Mouse (Mus musculus) testis, postnatal 14 days (tissue): ENCODE results near the gene Cldn15.

Source experiments
- DNase-seq: peaks from one replicate; pipeline ENCODE4 v3.0.0; 2021; ENCODE audit warnings: low spot score

The Cldn15 gene

GRCm38 (mm10) chr5:136982338-136982930, 16.0 kb downstream of the Cldn15 start:
- no peak for DNase-seq

- no peak for DNase-seq
Observed at GRCm38 (mm10) chr5:136984828-136985227, 18.4 kb downstream of the Cldn15 start.

GRCm38 (mm10) chr5:136986695-136987137, 20.3 kb downstream of the Cldn15 start, which contains the start of gene Plod3:
Plod3 (plus strand) TSS chr5:136987019.
- DNase-seq = peak; percentile 98

- peak; percentile 80 for DNase-seq
Observed at GRCm38 (mm10) chr5:136987138-136987933, 20.9 kb downstream of the Cldn15 start.

- DNase-seq = no peak
Observed at GRCm38 (mm10) chr5:136987934-136988271, 21.5 kb downstream of the Cldn15 start, which contains the start of gene Znhit1. Znhit1 (minus strand) TSS chr5:136988021.

- DNase-seq = no peak
Observed at GRCm38 (mm10) chr5:136988420-136988819, 22.0 kb downstream of the Cldn15 start.

GRCm38 (mm10) chr5:136989801-136990200, 23.4 kb downstream of the Cldn15 start:
- DNase-seq = no peak

- no peak for DNase-seq
Observed at GRCm38 (mm10) chr5:136999449-136999848, 33.0 kb downstream of the Cldn15 start.

GRCm38 (mm10) chr5:137000612-137001011, 34.2 kb downstream of the Cldn15 start:
- no peak for DNase-seq

GRCm38 (mm10) chr5:137007276-137007675, 40.9 kb downstream of the Cldn15 start:
- DNase-seq = no peak

- DNase-seq = no peak
Observed at GRCm38 (mm10) chr5:137009988-137010387, 43.6 kb downstream of the Cldn15 start.

- no peak for DNase-seq
Observed at GRCm38 (mm10) chr5:137012401-137012950, 46.1 kb downstream of the Cldn15 start.

GRCm38 (mm10) chr5:137015913-137016312, 49.5 kb downstream of the Cldn15 start:
- no peak for DNase-seq

- DNase-seq = no peak
Observed at GRCm38 (mm10) chr5:137024318-137024717, 57.9 kb downstream of the Cldn15 start.

GRCm38 (mm10) chr5:137025132-137025531, 58.7 kb downstream of the Cldn15 start:
- peak; percentile 58 for DNase-seq
